Mouse (Mus musculus) ES-E14 (cell line): ENCODE measurements around the gene Ndufaf1. TPM values are rescaled to one million over a fixed set of nuclear protein-coding genes. Genes with fewer than 3 reads are reported as not detected.

ENCODE experiments used
- DNase-seq: peaks from one replicate; pipeline ENCODE4 v3.0.0-alpha.2; 2013; ENCODE audit warnings: low read depth, low spot score
- H3K27ac ChIP-seq: 2 replicates; pipeline ENCODE4 v1.5.1; 2012; ENCODE audit warnings: low read depth, mild to moderate bottlenecking, low read length, moderate library complexity, mixed read lengths; ENCODE audit not compliant: poor library complexity, insufficient read depth, severe bottlenecking
- H3K36me3 ChIP-seq: 2 replicates; pipeline ENCODE4 v1.6.1; 2012; ENCODE audit warnings: mild to moderate bottlenecking, low read length, moderate library complexity, mixed read lengths; ENCODE audit not compliant: control insufficient read depth, poor library complexity, insufficient read depth, severe bottlenecking
- H3K4me1 ChIP-seq, 2 experiments: fragments of 150-350 bp in 1 of 2; sonication (generic) in 1 of 2; 2 replicates each; pipeline ENCODE4 v1.6.1; 2012; ENCODE audit warnings: low read length in 2 of 2, mild to moderate bottlenecking in 1 of 2, mixed read lengths in 1 of 2; ENCODE audit not compliant: control insufficient read depth in 2 of 2, insufficient read depth in 2 of 2, poor library complexity in 1 of 2
- H3K4me3 ChIP-seq, 2 experiments: fragments of 150-350 bp in 1 of 2; sonication (generic) in 1 of 2; 2 replicates each; pipeline ENCODE4 v1.5.1; 2012; ENCODE audit warnings: low read length in 2 of 2, low read depth in 1 of 2, mild to moderate bottlenecking in 1 of 2, mixed read lengths in 1 of 2; ENCODE audit not compliant: insufficient read depth in 1 of 2, poor library complexity in 1 of 2, severe bottlenecking in 1 of 2
- H3K9ac ChIP-seq: 2 replicates; pipeline ENCODE4 v1.6.1; 2012; ENCODE audit warnings: low read depth, mild to moderate bottlenecking, low read length, mixed read lengths; ENCODE audit not compliant: poor library complexity, insufficient read depth, severe bottlenecking
- H3K9me3 ChIP-seq: fragments of 150-350 bp; sonication (generic); 2 replicates; pipeline ENCODE4 v1.6.1; 2012; ENCODE audit warnings: low read depth, mild to moderate bottlenecking, low read length; ENCODE audit not compliant: control insufficient read depth, insufficient read depth
- CHD2 ChIP-seq: IDR thresholded peaks from 2 replicates; pipeline ENCODE4 v1.6.1; 2014; ENCODE audit warnings: mild to moderate bottlenecking, low read depth, low read length, inconsistent platforms
- HCFC1 ChIP-seq: IDR thresholded peaks from 2 replicates; pipeline ENCODE4 v1.6.1; 2012; ENCODE audit warnings: low read length, inconsistent platforms, borderline replicate concordance; ENCODE audit not compliant: insufficient read depth
- MAFK ChIP-seq: IDR thresholded peaks from 2 replicates; pipeline ENCODE4 v1.6.1; 2014; ENCODE audit warnings: mild to moderate bottlenecking, low read depth, low read length, inconsistent platforms; ENCODE audit not compliant: insufficient read depth
- ZC3H11A ChIP-seq: IDR thresholded peaks from 2 replicates; pipeline ENCODE4 v1.6.1; 2012; ENCODE audit warnings: low read depth, mild to moderate bottlenecking, inconsistent platforms, low read length, borderline replicate concordance
- ZNF384 ChIP-seq: IDR thresholded peaks from 2 replicates; pipeline ENCODE4 v1.6.1; 2012; ENCODE audit warnings: low read depth, low read length, inconsistent platforms
- in situ Hi-C, 2 experiments: fragments of 600-800 bp; cut with MboI; formaldehyde crosslinking; loops; one replicate each; pipeline ENCODE4 v1.15.1; 2025; ENCODE audit warnings: low sequenced_read_pairs in 2 of 2, inconsistent platforms in 1 of 2; ENCODE audit not compliant: unreplicated experiment in 2 of 2
- total RNA-seq: library from RNA; depleted of rRNA; stranded (reverse); fragments of 300-350 nt; gene quantifications from 2 replicates; pipeline ENCODE4 v1.2.3, GENCODE M21; 2012; rRNA removed

Gene Ndufaf1
- total RNA-seq, 1 experiment: 18.6 TPM

DNA sequence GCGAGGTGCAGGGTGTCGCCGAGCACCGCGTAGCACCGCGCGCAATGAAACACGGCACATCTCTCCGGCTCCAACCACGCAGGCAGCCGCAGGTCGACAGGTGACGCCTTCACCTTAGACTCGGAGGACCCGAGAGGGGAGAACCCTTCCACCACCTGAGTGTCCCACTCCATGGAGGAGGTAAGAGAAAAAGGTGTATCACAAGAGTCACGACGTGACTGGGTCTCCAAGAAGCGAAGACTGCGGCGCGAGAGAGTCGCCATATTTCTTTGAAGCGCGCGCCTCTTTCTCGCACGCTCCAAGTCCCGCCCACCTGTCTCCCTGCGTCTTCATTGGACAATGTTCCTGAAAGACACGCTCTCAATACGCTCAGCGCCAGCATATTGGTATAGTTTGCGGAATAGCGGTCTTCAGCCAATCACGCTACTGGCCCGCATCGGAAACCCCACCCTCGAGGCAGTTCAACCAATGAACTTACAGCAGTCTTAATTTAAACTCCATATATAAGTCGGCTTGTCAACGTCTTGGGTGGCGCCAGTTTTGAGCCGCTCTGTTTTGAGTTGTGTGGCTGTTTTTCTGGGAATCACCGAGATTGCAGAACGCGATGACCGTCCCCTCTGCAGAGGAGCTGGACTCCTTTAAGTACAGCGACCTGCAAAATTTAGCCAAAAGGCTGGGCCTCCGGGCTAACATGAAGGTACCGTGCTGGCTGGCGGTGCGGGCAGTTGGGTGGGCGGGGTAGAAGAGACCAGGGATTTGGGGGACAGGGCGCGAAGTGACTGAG is 44.2 kb downstream of the Ndufaf1 start, which contains the start of the genes Nusap1 and Oip5:
TSS of gene Nusap1 (plus strand) at position 100 of the 784 bp plus-strand sequence.
TSS of gene Oip5 (minus strand) at position 271 of the 784 bp plus-strand sequence.
- H3K36me3 ChIP-seq: peaks cover 4% of the 10 kb centered on the region
- peak within 1 kb of the TSS; percentile 93 to 100 for H3K4me3 ChIP-seq
- in situ Hi-C loops: no loop called here
- no peak for TF ChIP-seq MAFK
- peak; percentile 77 for TF ChIP-seq CHD2
- peak; percentile 35; the same call in 1 of the 2 replicates for TF ChIP-seq HCFC1
- TF ChIP-seq ZC3H11A: no peak
- no peak for TF ChIP-seq ZNF384
- peak within 1 kb of the TSS; percentile 56 for H3K27ac ChIP-seq
- peak within 1 kb of the TSS; percentile 96 for H3K9ac ChIP-seq
- peak; percentile 95 for DNase-seq
- H3K4me1 ChIP-seq: peaks cover 0 to 4% of the 10 kb centered on the region in 2 experiments; a peak in 2 of 4 replicates
- H3K9me3 ChIP-seq: no peaks in the 10 kb centered on the region

DNA sequence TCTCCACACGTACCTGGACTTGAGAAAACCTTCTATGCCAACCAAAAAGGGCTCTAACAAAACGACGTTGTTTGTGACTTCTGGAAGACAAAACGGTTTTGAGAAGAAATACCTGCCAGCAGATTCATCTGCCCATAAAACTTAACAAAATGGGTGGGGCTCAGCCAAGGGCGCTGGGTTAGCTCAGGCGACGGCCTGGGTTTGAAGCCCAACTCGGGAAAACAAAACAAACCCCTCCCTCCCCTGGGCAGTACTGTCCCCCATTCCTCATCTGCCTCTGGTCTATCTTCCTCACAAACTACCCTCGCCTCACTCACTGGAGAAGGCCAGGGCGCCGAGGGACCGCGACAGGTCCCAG is 44.8 kb downstream of the Ndufaf1 start:
- DNase-seq: no peak
- TF ChIP-seq ZC3H11A (no peak), MAFK (no peak), CHD2 (no peak), HCFC1 (no peak), ZNF384 (no peak)
- Histone ChIP-seq H3K9me3 (no peaks in the 10 kb centered on the region), H3K36me3 (peaks cover 2% of the 10 kb centered on the region), H3K9ac (peak overlapping the region; percentile 96), H3K27ac (peak overlapping the region; percentile 56), H3K4me1 (peaks cover 0 to 4% of the 10 kb centered on the region in 2 experiments; a peak in 2 of 4 replicates), H3K4me3 (peak overlapping the region; percentile 93 to 100)
- in situ Hi-C loops: no loop called here

DNA sequence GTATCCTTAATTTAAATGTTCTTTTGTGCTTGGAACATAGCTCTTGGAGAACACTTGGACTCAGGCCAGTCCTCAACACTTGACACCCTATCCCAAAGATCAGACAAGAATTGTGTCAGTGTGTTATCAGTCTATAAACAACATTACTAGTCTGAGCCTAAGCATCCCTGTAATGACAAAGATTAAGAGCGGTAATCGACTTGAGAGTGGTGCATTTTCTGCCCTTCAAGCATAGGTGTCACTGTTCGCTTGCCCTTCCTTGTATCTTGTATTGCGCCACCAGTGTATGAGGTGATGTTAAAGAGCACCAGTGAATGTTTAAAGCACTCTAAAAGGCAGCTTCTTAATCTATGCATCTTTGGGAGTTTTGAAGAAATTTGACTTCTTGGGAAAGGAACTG is 55.6 kb downstream of the Ndufaf1 start:
- Histone ChIP-seq H3K4me1 (no peaks in the 10 kb centered on the region), H3K9me3 (no peaks in the 10 kb centered on the region), H3K4me3 (no peak overlapping the region), H3K9ac (no peak overlapping the region), H3K36me3 (peaks cover 2% of the 10 kb centered on the region; the same call in 1 of the 2 replicates), H3K27ac (no peak overlapping the region)
- TF ChIP-seq ZNF384: no peak
- TF ChIP-seq CHD2: no peak
- TF ChIP-seq HCFC1: no peak
- no peak for TF ChIP-seq ZC3H11A
- TF ChIP-seq MAFK: no peak
- in situ Hi-C loops: no loop called here
- DNase-seq: no peak

Other genes with a start within 250 kb of the Ndufaf1 start
- gene Ino80, start 185.1 kb downstream of the Ndufaf1 start, total RNA-seq: 38.8 and 39.2 TPM in 2 replicates
- 1.1 and 2.0 TPM in 2 replicates for gene Exd1, start 115.2 kb downstream of the Ndufaf1 start, total RNA-seq
- 21.5 and 29.7 TPM in 2 replicates for gene Chp1, start 115.1 kb downstream of the Ndufaf1 start, total RNA-seq
- 24.7 and 28.4 TPM in 2 replicates for gene Nusap1, start 44.5 kb downstream of the Ndufaf1 start, total RNA-seq
- gene Oip5, start 44.4 kb downstream of the Ndufaf1 start, total RNA-seq: 23.6 and 27.1 TPM in 2 replicates
- gene Rtf1, start 12.2 kb upstream of the Ndufaf1 start, total RNA-seq: 10.3 and 12.1 TPM in 2 replicates
- 9.2 and 16.4 TPM in 2 replicates for gene Itpka, start 79.5 kb upstream of the Ndufaf1 start, total RNA-seq
- gene Ltk, start 97.6 kb upstream of the Ndufaf1 start, total RNA-seq: 0.85 and 2.8 TPM in 2 replicates
- gene Rpap1, start 124.7 kb upstream of the Ndufaf1 start, total RNA-seq: 46.6 and 81.9 TPM in 2 replicates
- gene Tyro3, start 134.9 kb upstream of the Ndufaf1 start, total RNA-seq: 66.2 and 127 TPM in 2 replicates
- 142 and 173 TPM in 2 replicates for gene Mga, start 234.4 kb upstream of the Ndufaf1 start, total RNA-seq